Mouse (Mus musculus) neural tube, embryonic 12.5 days (tissue): ENCODE measurements around the gene Memo1. TPM values are rescaled to one million over a fixed set of nuclear protein-coding genes. Genes with fewer than 3 reads are reported as not detected.
A peak's percentile ranks its signal among the peaks of the same experiment; 100 is the strongest.
"Not testable (repeated sequence)": the region's sequence is repeated elsewhere in the genome, so short reads cannot be mapped to it uniquely, and the experiment has no call there.

Experiments
- ATAC-seq: fragments of 200-750 bp; cut with Nextera tagmentation; 2 replicates; pipeline ENCODE4 v1.8.0; 2017; ENCODE audit warnings: low read depth, mild to moderate bottlenecking, moderate TSS enrichment, moderate library complexity; ENCODE audit not compliant: low FRiP score
- H3K27ac ChIP-seq: fragments of 300-500 bp; sonication (generic); 2 replicates; pipeline ENCODE4 v1.5.1; 2016
- H3K27me3 ChIP-seq: fragments of 300-500 bp; sonication (generic); replicated peaks from 2 replicates; pipeline ENCODE4 v1.6.1; 2016; ENCODE audit warnings: mild to moderate bottlenecking
- H3K36me3 ChIP-seq: fragments of 300-500 bp; sonication (generic); 2 replicates; pipeline ENCODE4 v1.6.1; 2016; ENCODE audit warnings: mild to moderate bottlenecking
- H3K4me1 ChIP-seq: fragments of 300-500 bp; sonication (generic); 2 replicates; pipeline ENCODE4 v1.6.1; 2016
- H3K4me2 ChIP-seq: fragments of 300-500 bp; sonication (generic); replicated peaks from 2 replicates; pipeline ENCODE4 v1.6.1; 2016; ENCODE audit warnings: mild to moderate bottlenecking
- H3K4me3 ChIP-seq: fragments of 300-500 bp; sonication (generic); 2 replicates; pipeline ENCODE4 v1.5.1; 2016
- H3K9ac ChIP-seq: fragments of 300-500 bp; sonication (generic); 2 replicates; pipeline ENCODE4 v1.6.1; 2016; ENCODE audit warnings: mild to moderate bottlenecking
- H3K9me3 ChIP-seq: fragments of 300-500 bp; sonication (generic); 2 replicates; pipeline ENCODE4 v1.6.1; 2016; ENCODE audit warnings: mild to moderate bottlenecking
- WGBS: fragments of 180-500 bp; shearing (Covaris S2); methylation state at CpG from one replicate; pipeline ENCODE4 v1.1.7; 2016; 5-methylcytosine and 5-hydroxymethylcytosine counted together
- polyA plus RNA-seq: library from polyadenylated mRNA; unstranded; fragments of >200 nt; fragmentation: Nextera tagmentation; extraction: Ambion mirVana; gene quantifications from 2 replicates; pipeline ENCODE4 v1.2.1, GENCODE M21; 2016

The Memo1 gene
- polyA plus RNA-seq, 1 experiment from 2014 or later, result 73.7 TPM

DNA sequence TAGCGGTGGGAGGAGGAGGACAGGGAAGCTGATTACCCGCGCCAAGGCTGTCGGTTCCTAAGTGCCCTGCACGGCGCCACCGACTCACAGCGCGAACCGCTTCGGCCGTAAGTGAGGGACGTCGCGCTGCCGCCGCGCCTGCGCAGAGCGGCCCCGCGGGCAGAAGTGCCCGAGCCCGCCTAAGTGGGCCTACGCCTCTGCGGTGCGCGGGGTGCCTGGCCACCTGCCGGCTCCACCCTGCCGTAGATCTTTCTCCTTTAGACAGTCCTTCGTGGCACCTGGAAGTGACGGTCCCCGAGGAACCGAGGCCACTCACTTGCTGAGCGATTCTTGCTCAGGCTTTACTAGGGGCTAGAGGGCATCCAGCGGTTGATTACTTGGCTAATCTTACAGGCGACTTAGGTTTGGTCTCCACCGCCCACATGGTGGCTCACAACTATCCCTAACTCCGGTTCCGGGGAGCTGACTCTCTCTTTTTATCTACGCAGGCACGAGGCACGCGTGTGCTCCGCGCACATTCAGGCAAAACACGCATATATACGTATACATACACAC is 21.1 kb upstream of the Memo1 start:
- WGBS, result under 1% methylated on average over 48 of the region's 48 CpGs
- H3K4me2 ChIP-seq, result peak overlapping the region; percentile 82

DNA sequence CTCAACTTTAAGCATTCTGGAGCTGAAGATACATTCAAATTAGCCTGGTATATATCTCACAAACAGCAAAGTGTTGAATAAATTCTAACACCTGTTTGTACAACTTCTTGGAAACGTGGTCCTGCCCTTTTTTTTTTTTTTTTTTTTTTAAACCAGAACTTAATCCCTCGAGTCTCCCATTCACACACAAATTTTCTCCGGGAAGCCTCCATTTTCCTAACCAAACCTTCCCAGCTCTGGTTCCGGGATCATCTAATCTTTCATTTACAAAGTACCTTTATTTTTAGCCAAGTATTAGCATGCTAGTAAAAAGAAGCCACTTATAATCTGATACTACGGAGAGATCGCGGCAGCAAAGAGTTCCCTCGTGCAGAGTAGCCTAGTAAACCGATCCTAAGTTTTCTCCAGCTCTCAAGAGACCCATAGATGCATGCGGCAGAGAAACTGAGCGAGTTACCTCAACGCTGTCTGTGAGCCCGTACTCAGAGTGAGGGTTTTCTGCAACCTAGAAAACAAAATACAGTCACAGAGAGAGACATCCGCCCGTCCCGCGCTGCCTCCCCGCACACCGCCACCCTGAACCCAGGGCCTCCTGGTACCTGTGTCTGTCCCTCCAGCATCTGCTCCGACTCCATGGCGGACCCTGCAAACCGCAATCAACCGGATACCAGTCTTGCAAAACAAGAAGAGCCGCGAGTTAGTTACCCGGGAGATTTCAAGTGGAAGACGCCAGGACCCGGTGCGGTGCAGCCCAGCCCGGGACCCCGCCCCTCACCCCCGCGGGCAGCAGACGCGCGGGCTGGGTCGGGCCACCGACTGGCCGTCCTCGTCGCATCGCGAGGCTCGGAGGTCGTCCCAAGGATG is 20.4 kb upstream of the Memo1 start:
- WGBS, result under 1% methylated on average over 45 of the region's 45 CpGs
- H3K4me1 ChIP-seq, result peaks cover 8% of the 10 kb centered on the region
- no peak; the same call in 1 of the 2 replicates for ATAC-seq

More for the DNA sequence above, 21.1 kb upstream of the Memo1 start:
- Histone ChIP-seq H3K4me1 (peaks cover 8% of the 10 kb centered on the region), H3K27ac (peak overlapping the region; percentile 84), H3K27me3 (no peaks in the 10 kb centered on the region), H3K9me3 (no peaks in the 10 kb centered on the region), H3K4me3 (peak overlapping the region; percentile 77), H3K9ac (peak overlapping the region; percentile 68), H3K36me3 (peaks cover 13% of the 10 kb centered on the region; the same call in 1 of the 2 replicates)
- peak; percentile 93 for ATAC-seq

DNA sequence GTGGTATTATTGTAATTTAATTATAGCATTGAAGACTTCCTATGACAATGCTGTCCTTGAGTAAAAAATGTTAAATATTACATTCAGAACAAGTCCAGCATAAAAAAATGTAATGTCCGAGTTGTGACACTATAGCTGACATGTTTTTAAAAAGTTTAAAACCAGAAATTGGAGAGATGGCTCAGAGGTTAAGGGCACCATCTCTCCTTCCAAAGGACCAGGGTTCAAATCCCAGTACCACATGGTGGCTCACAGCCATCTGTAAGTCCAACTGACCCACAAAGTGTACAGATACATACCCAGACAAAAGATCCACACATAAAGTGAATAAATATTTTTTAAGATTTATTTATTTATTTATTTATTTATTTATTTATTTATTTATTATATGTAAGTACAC is 10.7 kb upstream of the Memo1 start:
- Histone ChIP-seq H3K36me3 (peaks cover 51% of the 10 kb centered on the region), H3K9me3 (no peaks in the 10 kb centered on the region)

More for the DNA sequence above, 20.4 kb upstream of the Memo1 start:
- no peaks in the 10 kb centered on the region for H3K9me3 ChIP-seq
- H3K9ac ChIP-seq, result peak overlapping the region; percentile 68
- H3K36me3 ChIP-seq, result peaks cover 16% of the 10 kb centered on the region; the same call in 1 of the 2 replicates
- peak overlapping the region; percentile 77 for H3K4me3 ChIP-seq
- H3K4me2 ChIP-seq, result peak overlapping the region; percentile 82
- H3K27ac ChIP-seq, result peak overlapping the region; percentile 84
- H3K27me3 ChIP-seq, result no peaks in the 10 kb centered on the region

DNA sequence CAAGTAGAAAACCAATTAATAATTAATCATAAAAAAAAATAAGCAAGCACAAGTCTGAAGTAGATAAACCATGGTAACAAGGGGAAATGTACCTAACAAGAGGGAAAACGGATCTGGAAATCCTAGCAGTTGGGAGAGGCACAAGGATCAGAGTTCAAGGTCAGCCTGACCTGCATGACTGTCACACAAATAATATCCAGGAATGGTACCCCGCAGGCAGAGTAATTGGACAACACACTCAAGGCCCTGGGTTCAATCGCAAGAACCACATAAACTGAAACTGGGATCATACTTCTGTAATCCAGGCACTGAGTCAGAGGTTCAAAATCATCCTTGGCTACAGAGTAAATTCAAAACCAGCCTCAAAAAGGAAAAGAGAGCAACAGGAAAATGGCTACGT is 10.3 kb upstream of the Memo1 start:
- H3K36me3 ChIP-seq, result peaks cover 53% of the 10 kb centered on the region
- no peak overlapping the region for H3K4me3 ChIP-seq
- H3K27ac ChIP-seq, result no peak overlapping the region
- H3K4me2 ChIP-seq, result no peak overlapping the region
- no peaks in the 10 kb centered on the region for H3K9me3 ChIP-seq
- no peak for ATAC-seq
- 95% methylated on average over 4 of the region's 4 CpGs for WGBS
- H3K4me1 ChIP-seq, result no peaks in the 10 kb centered on the region
- H3K9ac ChIP-seq, result no peak overlapping the region
- H3K27me3 ChIP-seq, result no peaks in the 10 kb centered on the region

More for the DNA sequence above, 10.7 kb upstream of the Memo1 start:
- no peaks in the 10 kb centered on the region for H3K27me3 ChIP-seq
- H3K4me1 ChIP-seq, result no peaks in the 10 kb centered on the region
- WGBS, result 92% methylated on average over 1 of the region's 1 CpGs
- no peak overlapping the region for H3K4me3 ChIP-seq
- no peak overlapping the region for H3K27ac ChIP-seq
- no peak overlapping the region for H3K4me2 ChIP-seq
- no peak overlapping the region for H3K9ac ChIP-seq
- no peak for ATAC-seq

DNA sequence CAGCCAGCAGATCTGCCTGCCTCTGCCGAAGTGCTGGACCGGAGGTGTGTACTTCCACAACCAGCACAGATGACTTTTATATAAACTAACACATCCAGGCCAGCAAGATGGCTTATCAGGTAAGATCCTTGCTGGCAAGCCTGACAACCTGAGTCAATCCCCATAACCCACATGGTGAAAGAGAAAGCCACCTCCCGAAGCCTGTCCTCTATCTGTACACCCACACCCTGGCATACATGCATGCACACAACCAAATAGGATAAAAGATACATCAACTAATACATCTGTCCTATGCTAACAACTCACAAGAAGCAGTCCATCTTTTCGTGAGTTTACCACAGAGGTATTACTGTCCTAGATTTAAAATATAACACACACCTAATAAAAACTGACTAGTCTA is 8.7 kb upstream of the Memo1 start:
- Histone ChIP-seq H3K9me3 (no peaks in the 10 kb centered on the region), H3K9ac (no peak overlapping the region), H3K4me1 (no peaks in the 10 kb centered on the region), H3K4me2 (no peak overlapping the region), H3K27ac (no peak overlapping the region), H3K4me3 (no peak overlapping the region), H3K36me3 (peaks cover 49% of the 10 kb centered on the region), H3K27me3 (no peaks in the 10 kb centered on the region)
- no peak for ATAC-seq
- 95% methylated on average over 4 of the region's 4 CpGs for WGBS

DNA sequence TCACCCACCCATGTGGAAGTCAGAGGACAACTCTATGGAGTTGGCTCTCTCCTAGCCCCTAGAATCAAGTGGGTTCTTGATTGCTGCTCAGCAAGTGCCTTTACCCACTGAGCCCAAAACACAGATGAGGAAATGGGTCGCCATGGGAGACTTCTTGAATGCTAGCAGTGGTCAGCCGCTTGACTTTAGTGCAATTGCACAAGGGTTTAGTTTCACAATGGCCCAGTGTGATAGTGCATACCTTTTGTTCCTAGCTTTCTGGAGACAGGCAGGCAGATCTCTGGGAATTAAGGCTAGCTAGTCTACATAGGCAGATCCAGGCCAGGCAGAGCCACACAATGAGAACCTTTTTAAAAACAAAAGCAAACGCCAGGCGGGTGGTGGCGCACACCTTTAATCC is 4.8 kb upstream of the Memo1 start:
- peaks cover 30% of the 10 kb centered on the region for H3K36me3 ChIP-seq
- 89% methylated on average over 5 of the region's 5 CpGs for WGBS

DNA sequence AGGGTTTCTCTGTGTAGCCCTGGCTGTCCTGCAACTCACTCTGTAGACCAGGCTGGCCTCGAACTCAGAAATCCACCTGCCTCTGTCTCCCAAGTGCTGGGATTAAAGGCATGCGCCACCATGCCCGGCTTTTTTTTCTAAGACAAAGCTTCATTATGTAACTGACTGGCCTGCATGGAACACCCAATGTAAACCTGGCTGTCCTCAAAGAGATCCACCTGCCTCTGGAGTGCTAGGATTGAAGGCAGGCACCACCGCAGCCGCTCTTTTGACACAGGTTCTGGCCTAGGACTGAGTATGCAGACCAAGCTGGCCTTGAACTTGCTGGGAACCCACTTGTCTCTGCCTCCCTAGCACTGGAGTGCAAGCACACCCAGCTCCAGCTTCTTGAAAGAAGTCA is 1.7 kb upstream of the Memo1 start:
- H3K9me3 ChIP-seq, ATAC-seq: not testable (repeated sequence)
- 96% methylated on average over 5 of the region's 5 CpGs for WGBS

More for the DNA sequence above, 4.8 kb upstream of the Memo1 start:
- H3K27ac ChIP-seq, result no peak overlapping the region
- no peak overlapping the region for H3K4me3 ChIP-seq
- no peaks in the 10 kb centered on the region for H3K27me3 ChIP-seq
- H3K4me2 ChIP-seq, result no peak overlapping the region
- H3K4me1 ChIP-seq, result no peaks in the 10 kb centered on the region
- H3K9ac ChIP-seq, result no peak overlapping the region
- H3K9me3 ChIP-seq, result no peaks in the 10 kb centered on the region
- ATAC-seq, result no peak

DNA sequence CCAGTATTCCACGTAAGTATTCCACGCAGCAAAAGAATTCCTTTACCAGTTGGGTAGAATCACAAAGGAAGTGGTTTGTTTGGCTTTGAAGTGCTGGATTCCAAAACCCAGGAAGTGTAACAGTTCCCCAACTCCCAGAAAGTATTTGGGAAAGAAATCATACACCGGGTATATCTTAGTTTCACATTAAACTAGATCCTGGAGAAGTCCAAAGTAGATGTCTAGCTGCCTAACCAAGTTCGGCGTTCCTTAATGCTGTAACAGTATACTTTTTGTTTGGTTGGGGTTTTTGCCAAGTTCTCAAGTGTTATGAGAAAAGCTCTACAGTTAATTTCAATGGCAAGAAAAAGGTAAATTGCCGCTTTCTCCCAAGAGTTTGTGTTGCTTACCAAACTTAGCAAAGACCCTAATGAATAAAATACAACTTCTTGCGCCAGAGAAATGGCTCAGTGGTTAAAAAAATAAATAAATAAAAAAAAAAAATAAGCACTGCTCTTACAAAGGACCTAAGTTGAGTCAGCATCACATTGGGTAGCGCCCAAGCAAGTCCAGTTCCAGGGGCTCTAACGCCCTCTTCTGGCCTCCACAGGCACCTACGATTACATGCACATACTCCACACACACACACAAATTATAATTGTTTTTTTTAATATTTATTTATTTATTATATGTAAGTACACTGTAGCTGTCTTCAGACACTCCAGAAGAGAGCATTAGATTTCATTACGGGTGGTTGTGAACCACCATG is 929 bp upstream of the Memo1 start:
- peak overlapping the region; percentile 89 for H3K4me3 ChIP-seq
- 53% methylated on average over 11 of the region's 11 CpGs for WGBS

More for the DNA sequence above, 1.7 kb upstream of the Memo1 start:
- not testable (repeated sequence) for H3K27ac ChIP-seq, H3K27me3 ChIP-seq, H3K4me2 ChIP-seq, H3K4me1 ChIP-seq, H3K4me3 ChIP-seq, H3K9ac ChIP-seq
- H3K36me3 ChIP-seq, result peaks cover 20% of the 10 kb centered on the region

DNA sequence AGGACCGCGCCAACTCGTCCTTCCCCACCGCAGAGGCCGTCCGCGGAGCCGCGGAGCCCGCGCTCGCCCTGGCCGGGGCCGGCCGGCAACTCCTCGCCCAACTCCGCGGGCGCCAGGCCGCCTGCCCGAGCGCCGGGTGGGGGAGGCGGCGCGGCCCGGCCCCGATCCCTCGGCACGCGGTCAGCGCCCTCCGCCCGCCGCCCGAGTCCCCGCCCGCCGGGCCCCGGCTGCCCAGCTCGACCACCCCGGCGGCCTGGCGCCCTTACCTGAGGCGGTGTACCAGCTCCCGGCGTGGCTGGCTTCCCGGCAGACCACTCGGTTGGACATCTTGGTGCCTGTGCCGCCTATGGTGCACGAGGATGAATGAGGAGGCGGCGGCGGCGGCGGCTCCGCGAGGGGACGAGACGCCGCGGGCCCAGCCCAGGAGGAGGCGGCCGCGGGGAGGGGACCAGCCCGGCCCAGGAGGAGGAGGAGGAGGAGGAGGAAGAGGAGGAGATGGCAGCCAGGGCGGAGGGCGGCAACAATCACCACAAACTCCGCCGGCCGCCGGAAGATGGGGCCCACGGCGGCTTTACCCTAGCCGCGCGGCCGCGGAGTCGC is 795 bp downstream of the Memo1 start:
- Histone ChIP-seq H3K27me3 (no peaks in the 10 kb centered on the region), H3K4me1 (peaks cover 18% of the 10 kb centered on the region), H3K4me3 (peak overlapping the region; percentile 89), H3K9ac (peak overlapping the region; percentile 87), H3K4me2 (peak overlapping the region; percentile 64), H3K36me3 (peaks cover 10% of the 10 kb centered on the region), H3K27ac (peak overlapping the region; percentile 92), H3K9me3 (no peaks in the 10 kb centered on the region)
- under 1% methylated on average over 70 of the region's 80 CpGs for WGBS
- ATAC-seq, result peak; percentile 85

More for the DNA sequence above, 929 bp upstream of the Memo1 start:
- peaks cover 16% of the 10 kb centered on the region for H3K36me3 ChIP-seq
- peak overlapping the region; percentile 87; the same call in 1 of the 2 replicates for H3K9ac ChIP-seq
- ATAC-seq, result no peak
- 0 out of 2 replicates have a peak overlapping the region, but pooled peaks have one; percentile 92 for H3K27ac ChIP-seq
- H3K9me3 ChIP-seq, result no peaks in the 10 kb centered on the region
- peak overlapping the region; percentile 64 for H3K4me2 ChIP-seq
- H3K4me1 ChIP-seq, result peaks cover 12% of the 10 kb centered on the region
- H3K27me3 ChIP-seq, result no peaks in the 10 kb centered on the region

DNA sequence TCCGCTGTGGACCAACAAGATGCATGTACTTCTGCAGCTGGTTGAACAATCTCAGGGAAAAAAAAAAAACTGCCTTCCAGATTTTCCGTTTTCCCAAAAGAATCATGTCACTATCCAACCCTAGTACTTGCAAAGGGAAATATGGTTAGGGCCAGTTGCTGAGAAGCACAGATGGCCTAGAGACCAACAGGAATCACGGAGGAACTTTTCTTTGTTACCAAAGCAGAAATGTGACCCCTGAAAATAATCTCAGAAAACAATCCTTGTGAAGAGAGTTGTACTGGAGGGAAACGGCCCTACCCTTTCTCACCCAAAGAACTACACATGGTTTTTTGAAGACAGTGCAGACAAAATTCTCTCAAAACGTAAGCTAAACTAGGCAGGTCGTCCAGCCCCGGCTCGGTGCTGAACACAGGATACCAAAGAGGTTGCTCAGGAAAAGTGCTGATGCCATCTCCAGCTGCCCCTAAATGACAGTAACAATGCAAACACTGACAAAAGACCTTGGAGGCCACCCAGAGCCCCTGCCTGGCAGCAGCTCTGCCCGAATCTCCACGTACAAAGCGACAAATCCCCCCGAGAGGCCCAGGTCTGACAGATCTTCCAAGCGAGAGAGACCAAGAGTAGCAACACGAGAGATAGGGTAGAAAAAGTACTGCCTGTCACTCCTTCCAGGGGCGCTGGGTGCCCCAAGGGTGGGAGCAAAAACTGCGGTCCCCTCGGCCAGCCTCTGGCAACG is 1.5 kb downstream of the Memo1 start:
- Histone ChIP-seq H3K9me3 (no peaks in the 10 kb centered on the region), H3K9ac (peak overlapping the region; percentile 87), H3K4me2 (peak overlapping the region; percentile 64), H3K4me1 (peaks cover 18% of the 10 kb centered on the region), H3K27me3 (no peaks in the 10 kb centered on the region), H3K4me3 (peak overlapping the region; percentile 89), H3K27ac (peak overlapping the region; percentile 92), H3K36me3 (peaks cover 6% of the 10 kb centered on the region)
- 2% methylated on average over 18 of the region's 18 CpGs for WGBS
- ATAC-seq, result peak; percentile 1; the same call in 1 of the 2 replicates

DNA sequence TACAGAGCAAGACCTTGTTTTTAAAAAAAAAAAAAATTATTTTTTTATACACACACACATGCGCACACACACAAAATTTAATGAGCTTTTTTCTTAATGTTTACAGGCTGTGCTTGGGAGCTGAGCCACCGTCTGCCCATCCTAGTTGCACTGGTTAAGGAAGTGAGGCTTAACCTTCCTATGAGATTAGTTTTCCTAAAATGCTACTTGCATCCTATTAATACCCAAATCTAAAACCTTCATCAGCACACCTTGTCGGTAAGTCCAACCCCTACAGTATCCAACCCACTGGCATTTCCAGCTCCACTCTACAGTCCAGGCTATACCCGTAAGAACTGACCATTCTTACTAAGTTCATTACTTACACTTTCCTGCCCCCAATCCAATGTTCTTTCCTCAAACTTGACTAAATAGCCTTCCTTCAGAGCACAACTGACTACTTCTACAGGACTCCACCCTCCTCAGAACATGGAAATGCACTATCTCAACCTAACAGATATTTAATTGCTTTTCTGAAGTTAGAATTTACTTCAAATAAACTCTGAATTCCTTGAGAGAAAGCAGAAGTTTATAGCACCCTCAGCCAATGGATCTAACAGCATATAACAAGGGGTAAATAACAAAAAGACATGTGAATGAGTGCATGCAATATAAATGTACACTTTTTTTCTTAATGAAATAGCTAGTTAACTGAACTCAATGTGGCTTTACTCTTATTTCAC is 3.5 kb downstream of the Memo1 start:
- WGBS, result 87% methylated on average over 4 of the region's 4 CpGs
- no peaks in the 10 kb centered on the region; the same call in 1 of the 2 replicates for H3K9me3 ChIP-seq
- no peak overlapping the region for H3K4me3 ChIP-seq
- H3K4me1 ChIP-seq, result peaks cover 18% of the 10 kb centered on the region
- no peaks in the 10 kb centered on the region for H3K27me3 ChIP-seq
- ATAC-seq, result no peak
- no peak overlapping the region for H3K9ac ChIP-seq
- H3K36me3 ChIP-seq, result no peaks in the 10 kb centered on the region
- H3K4me2 ChIP-seq, result no peak overlapping the region
- no peak overlapping the region for H3K27ac ChIP-seq
